Mouse (Mus musculus): Measurements from ENCODE around the gene Ascc1. TPM values are rescaled to one million over a fixed set of nuclear protein-coding genes. Genes with fewer than 3 reads are reported as not detected.

Ascc1 gene
- total RNA-seq, 1 experiment from 2014 or later = 33.8 TPM

DNA sequence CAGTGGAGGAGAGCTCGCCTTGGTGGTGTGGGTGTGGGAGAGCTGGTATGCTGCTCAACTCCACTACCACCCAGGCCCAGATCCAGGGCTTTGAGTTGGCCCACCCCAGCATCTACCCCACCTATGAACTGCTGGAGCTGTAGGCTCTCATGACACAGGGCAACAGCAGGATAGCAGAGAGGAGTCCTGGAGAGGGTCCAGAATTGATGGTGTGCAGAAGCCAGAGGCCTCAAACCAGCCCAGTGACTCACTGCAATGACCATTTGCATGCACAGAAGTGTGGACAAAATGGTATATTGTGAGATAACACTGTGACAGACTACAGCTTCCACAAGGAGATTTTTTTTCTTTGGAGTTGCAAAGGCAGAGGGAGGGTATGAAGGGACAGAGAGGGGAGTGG is 21.1 kb downstream of the Ascc1 start:
- DNase-seq = no peak

DNA sequence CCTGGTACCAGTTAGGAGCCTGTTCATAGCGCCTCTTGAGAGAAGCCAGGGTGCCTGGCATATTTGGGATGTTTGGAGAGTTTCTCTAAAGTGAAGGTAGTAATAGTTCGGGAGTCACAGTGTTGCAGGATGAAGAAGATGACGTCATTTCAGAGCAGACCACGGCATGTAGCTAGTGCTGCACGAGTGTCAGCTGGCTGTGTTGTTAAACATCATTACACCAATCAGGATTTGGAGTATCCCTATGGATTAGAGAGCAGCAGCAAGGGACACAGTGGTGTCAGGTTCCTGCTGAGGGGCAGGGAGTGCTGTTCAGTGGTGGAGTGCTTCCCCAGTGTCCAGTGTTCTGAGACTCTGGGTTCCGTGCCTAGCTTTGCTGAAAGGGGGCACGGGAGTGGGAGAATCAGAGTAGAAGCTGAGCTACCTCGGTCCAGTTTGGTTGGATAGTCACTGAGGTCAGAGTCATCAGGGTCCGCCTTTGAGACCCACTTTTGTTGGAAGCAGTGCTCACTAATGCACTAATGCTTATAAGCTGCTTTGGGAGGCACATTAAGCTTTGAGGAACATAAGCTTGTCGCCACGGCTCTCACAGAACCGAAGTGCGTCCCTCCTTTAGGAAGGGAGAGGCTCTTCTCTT is 24.3 kb downstream of the Ascc1 start:
- no peak for DNase-seq

DNA sequence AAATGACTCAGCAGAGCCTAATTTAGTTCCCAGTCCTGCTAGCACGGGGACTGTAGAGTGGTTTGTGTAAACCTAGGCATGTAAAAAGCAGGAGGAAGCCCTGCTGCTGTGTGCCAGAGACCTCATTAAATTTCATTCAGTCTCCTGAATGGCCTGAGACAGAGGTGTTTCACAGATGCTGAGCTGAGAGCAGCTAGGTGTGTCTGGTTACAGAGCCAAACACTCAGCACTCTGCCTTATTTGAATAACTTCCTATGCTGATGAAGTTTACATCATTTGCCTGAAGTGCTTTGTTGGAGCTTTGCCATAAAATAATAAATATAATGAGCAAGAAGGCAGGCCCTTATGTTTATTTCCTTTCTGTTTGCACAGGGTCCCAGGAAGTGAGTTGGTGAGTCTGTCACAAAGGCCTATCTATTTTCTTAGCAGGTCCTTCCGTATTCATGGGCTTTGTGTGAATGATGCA is 25.0 kb downstream of the Ascc1 start:
- DNase-seq = no peak

DNA sequence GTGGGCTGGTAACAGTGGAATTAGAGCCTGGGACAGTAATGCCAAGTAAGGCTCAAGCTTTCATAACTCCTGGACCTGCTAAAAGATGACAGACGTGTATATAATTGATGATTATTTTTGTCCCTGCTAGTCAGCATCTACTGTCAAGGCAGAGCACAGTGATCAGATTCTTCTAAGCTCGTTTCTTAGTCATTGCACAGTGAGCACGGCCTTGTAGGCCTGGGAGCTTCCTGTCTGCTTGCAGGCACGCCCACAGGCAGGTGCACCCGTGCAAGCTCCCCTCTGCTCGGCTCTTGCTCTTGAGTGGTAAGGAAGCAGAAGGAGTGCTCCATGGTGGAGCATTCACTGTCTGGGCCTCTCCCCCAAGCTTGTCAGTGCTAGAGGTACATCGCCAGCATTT is 25.6 kb downstream of the Ascc1 start:
- no peak for DNase-seq

DNA sequence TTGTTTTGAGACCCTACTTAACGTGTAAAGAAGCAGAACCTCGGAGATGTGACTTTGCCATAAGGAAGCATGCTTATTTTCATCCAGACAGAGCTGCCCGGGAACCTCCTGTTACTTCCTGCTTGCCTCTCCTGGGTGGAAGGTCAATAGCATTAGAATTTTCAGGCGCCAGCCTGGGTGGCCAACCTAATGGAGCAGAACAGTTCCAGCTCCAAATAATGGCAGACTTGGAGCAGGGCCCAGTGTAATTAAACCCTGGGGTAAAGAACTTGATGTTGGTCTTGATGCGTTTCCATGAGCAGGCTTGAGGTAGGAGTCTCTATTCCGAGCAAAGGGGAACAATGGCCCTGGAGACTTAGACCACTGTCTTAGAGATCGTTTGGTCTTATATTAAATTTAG is 26.4 kb downstream of the Ascc1 start:
- no peak for DNase-seq

DNA sequence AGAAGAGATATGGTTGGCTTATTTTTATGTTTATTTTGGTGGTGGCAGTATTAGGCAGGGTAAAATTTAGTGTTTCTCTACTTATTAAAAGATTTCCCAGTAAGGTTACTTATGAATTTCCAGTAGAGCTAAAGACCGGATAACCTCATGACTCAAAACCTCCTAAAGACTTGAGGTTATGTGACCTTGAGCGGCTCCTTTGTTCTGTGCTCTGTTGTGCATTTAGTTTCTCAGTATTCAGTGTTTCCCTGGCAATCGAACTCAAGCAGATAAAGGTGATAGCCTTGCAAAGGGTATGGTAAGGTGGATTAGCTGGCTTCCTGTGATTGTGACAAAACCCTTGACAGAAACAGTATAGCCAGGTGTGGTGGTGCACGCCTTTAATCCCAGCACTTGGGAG is 26.8 kb downstream of the Ascc1 start:
- DNase-seq = no peak

DNA sequence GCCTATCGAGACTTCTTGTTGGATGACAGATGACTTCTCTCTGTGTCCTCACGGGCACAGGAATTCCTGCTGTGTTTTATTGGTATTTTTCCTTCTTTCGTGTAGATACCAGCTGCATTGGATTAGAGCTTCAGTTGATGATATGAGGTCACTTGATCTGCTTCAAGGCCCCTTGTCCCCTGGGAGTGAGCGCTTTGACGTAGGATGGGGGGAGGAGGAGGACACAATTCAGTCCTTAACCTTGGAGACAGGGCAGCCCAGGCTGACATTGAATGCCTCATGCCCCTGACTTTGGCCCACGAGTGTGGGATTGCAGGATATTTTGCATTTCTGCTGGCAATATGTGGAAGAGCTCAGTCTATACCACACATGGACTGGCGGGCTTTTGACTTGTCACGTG is 29.0 kb downstream of the Ascc1 start:
- DNase-seq = no peak

DNA sequence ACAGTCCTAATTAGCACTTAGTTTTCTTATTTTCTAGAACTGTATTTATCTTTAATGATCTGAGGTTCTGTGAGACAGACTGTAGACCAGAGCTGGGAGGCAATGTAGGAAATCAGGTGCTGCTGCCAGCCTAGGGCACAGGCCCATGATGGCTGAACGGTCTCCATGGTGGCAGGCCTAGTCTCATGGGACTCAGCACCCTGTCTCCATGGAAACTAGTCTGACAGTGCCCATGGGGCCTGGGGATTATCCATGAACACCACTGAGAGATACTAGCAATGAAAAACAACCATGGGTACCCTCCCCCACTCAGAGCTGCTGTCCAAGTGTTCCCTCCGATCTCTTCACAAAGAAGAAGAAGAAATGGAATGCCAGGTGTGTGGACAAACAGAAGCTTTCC is 29.4 kb downstream of the Ascc1 start:
- no peak for DNase-seq

DNA sequence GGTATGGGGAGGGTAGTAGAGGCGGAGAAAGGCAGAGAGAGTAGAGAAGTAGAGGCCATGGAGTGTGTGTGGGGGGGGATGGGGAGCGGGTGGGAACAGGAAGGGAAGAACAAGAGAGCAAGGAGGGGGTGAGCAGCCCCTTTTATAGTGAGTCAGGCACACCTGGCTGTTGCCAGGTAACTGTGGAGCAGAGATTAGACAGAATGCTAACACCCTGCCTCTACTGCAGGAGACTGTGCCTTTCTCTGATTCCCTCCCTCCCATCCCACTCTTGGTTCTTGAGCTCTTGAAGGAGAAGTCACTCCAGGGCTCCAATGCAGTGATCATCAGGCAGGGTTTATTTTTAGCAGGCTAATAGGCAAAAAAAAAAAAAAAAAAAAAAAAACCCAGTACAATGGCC is 30.0 kb downstream of the Ascc1 start:
- DNase-seq = no peak

DNA sequence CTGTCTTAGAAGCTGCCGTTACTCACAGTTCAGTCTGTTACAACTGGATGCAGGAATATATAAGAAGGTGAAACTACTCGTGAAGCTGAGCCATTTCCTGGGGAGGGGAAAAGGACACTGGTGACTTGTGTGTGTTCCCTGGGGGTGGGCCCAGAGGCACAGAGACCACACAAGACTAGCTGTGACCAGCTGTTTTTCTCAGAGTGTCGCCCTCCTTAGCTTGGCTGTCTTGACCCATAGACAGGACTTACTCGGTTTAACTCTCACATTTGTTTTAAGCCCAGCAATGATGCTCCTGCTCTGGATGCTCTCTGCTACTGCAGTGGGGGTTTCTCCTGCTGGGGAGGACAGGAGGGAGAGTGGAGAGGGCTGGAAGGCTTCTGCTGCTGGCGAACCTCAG is 30.5 kb downstream of the Ascc1 start:
- DNase-seq = no peak

DNA sequence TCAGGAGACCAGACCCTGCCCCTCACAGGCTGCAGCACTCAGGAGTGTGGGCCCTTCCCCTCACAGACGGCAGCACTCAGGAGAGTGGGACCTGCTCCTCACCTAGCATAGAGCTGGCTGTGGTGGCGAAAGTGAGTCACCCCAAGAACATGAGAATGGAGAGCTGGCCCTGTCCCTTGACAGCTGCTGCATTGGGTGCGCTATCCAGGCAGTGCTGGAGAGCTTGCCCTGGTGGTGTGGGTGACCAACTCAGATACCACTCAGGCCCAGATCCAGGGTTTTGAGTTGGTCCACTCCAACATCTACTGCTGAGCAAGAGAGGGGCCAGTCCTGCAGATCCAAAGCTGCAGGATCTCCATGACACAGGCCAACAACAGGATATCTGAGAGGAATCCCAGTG is 32.0 kb downstream of the Ascc1 start:
- DNase-seq = peak; percentile 27

DNA sequence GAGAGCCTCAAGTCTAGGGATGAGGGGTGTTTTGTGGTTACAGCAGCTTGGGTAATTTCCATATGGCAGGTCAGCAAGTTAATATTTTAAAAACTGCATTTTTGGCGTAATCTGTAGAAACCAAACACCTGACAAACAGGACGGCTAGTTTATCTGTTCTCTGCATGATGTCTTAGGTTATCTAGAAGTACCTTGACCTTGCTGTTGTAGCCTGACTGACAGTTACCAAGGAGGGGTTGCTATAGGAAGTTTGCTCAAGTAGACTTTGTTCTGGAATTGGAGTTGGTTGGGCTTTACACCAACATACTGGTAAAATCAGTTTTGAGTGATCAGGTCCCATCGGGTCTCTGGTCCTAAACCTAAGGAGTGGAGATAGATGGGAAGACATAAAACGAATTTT is 33.1 kb downstream of the Ascc1 start:
- no peak for DNase-seq

DNA sequence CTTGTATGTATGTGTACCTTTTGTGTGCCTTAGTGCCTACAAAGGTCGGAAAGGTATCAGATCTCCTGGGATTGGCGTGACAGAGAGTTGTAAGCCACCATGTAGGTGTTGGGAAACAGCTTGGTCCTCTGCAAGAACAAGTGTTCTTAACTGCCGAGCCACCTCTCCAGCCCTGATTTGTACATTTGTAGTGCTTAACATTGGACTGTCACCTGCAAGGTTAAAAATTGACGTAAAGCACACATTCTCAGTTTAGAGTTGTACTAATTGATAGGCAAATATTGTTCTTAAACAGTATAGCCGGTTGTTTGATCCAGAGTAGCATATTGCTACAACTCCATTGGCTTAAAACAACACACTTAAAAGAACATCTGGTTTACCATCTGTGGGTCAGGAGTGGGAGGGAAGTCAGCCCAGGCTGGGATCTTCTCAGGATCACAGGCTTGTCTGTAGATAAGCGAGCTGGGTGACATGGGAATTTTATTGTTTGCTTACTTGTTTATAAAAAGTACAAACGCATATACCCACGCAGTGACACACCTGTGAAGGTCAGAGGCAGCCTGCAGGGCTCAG is 39.8 kb downstream of the Ascc1 start:
- DNase-seq = no peak

DNA sequence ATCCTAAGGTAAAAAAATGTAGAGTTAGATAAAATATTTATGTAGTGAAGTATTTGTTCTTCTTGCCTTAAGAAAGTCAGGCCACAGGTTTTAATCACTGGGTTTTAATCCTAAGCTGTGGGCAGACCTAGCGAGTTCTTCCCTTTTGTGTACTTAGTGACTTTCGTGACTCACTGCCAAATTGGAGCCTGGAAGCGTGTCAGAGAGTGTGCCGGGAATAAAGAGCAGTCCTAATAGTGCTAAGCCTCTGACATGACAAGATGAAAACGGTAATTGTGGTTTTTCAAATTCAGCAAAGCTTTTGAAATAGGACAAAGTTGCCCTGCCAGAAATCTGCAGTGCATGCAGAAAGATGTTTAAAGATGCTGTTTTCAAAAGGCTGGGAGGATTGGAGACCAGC is 44.1 kb downstream of the Ascc1 start:
- DNase-seq = no peak

DNA sequence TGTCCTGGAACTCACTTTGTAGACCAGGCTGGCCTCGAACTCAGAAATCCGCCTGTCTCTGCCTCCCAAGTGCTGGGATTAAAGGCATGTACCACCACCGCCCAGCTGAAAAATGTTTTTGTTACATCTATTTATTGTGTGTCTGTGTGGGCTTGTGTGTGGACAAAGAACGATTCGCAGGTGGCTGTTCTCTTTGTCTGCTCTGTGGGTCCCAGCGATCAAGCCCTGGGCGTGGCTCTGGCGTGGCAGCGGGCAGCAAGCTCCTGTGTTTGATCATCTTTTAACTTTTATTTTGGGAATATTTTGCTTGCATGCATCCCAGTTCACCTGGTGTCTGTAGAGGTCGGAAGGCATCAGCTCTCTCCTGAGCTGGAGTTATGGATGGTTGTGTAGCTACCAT is 48.0 kb downstream of the Ascc1 start:
- DNase-seq = no peak

DNA sequence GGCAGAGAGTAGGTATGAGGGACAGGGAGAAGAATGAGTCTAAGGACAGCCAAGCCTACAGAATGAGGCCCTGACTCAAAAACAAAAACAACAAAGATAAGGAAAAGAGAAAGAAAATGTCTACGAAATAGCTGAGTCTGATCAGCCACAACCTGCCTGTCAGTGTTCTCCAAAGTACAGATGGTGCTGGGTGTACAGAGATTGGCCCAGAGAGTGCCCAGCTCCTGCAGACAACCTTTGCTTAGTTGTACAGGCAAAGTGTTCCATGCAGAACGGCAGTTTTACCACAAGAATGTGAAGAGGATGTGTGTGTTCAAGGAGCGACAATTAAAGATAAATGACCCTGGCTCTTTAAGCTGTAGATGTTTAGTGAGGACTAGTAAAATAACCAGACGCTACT is 50.5 kb downstream of the Ascc1 start:
- no peak for DNase-seq

DNA sequence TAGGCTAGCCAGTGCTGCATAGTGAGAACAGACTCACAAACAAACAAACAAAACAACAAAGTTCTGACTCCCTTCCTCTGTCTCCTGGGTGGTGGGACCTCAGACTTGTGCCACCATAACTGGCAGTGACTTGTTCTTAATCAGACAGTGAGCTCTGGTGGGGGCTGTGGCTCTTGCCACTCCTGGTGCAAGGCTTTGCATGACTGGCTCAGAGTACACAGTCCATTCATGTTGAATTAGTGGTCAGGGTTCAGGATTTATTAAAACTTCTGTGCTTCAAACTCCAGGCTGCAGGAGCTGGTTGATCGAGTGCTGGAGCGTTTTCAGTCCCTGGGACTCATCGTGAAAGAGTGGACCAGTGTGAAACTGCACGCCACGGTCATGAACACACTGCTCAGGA is 59.6 kb downstream of the Ascc1 start:
- no peak for DNase-seq

DNA sequence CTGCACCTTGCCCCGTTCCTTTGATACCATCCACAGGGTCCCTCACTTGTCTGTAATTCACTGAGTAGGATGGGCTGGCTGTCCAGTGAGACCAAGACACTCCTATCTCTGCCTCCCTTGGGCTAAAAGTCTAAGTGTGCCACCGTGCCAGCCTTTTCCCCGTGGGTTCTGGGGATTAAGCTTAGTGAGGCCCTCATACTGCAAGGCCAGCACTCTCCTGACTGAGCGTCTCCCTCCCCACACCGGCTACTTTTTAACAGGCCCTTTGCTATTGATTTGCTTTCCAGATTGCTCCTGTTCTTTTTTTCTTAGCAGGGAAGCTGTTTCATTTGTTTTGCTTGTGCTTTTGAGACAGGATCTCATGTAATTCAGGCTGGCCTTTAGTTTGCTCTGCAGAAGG is 60.3 kb downstream of the Ascc1 start:
- DNase-seq = no peak

DNA sequence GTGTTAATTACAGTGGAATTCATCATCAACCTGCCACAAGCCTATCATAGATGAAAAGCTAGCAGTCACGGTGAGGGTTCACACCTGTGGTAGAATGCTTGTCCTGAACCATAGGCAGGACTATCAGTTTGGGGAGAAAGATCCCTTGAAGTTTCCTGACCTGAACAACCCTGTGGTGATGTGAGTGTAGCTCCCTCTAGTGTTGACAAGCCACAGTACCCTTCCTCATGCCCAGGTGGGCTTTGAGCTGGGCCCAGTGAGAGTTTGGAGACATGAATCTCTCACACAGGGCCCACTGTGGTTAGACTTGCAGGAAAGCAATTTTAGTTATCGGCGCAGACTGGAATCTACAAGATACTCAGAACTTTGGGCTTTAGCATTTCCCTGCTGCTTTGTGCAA is 63.9 kb downstream of the Ascc1 start:
- DNase-seq = peak; percentile 11

DNA sequence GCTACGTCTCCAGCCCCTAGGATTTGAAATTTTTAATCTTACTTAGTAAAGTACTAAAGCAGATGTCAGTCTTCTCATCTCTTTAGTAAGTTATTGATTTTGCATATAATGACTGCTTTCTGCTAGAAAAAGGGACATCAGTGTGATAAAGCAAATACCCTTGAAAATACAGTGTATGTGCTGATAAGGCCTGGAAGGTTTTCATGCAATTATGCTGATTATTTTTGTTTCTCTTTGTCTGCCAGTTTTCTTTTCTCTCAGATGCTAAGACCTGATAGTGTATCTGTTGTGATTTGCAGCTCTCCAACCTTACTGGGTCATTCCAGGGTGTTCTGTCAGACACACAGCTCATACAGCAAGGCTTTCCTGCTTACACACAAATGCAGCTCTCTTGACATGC is 72.6 kb downstream of the Ascc1 start:
- DNase-seq = no peak

DNA sequence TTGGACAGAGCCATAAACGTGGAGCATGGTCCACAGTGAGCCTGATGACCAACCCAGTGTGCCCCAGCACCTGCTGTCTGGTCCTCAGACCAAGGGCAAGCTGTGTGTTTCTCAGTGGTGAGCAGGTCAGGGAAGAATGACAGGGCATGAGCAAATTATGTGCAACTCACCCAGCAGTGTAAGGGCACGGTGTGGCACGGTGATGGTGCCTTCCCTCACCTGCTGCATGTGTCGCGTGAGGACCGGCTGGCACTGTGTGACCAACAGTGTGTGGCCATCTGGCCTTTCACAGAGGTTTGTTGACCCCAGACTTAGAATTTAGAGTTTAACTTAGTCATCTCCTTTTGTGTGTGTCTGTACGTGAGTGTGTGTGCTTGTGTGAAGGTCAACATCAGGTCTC is 74.6 kb downstream of the Ascc1 start:
- no peak for DNase-seq

DNA sequence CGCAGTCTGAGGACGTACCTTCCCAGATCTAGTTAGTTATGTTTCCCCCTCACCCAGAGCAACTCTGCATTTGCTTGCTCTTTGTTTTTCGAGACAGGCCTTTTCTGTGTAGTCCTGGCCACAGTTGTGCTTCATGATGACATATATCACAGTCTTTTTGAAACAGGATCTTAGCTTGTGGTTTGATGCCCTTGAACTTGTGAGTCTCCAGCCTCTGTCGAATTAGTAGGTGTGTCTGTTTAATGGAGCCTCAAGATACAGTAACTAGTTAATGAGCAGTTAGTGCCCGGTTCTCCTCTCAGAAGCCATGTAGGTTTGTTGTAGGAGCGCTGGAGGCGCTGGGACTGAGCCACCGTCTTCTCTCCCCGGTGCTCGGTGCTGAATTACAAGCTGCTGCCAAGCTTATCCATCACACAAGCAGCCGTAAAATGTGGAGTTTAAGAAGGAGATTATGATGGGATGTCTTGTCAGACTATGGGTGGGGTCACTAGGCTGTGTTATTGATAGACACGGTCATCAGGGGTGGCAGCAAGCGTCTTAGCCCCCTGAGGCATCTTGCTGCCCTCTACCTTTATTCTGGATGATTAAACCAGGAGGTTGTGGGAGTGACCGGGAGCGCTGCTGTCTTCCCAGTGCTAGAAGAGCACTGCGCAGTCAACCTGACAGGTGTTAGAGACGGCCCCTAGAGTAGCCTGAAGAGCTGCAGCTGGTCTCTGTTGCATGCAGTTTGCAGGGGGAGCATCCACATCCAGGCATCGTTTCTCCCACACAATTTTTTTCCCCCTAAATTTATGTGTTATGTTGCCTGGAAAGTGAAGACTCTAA is 75.3 kb downstream of the Ascc1 start:
- no peak for DNase-seq

DNA sequence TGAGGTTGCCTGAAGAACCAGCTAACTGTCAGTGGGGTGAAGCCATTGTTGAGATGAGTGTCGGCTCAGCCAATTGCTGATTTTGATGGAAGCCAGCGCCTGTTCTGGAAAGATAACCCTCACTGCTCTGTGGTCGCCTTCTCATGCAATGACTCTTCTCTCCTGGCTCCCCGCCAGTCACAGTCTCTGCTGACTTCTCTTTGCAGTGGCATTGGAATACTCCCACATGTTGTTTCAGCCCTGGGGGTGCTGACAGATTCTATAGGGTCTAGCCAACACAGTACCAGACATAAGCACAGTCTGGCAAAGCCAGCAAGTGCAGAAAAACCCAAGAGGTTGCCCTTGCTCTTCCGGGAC is 75.9 kb downstream of the Ascc1 start:
- DNase-seq = peak; percentile 90

DNA sequence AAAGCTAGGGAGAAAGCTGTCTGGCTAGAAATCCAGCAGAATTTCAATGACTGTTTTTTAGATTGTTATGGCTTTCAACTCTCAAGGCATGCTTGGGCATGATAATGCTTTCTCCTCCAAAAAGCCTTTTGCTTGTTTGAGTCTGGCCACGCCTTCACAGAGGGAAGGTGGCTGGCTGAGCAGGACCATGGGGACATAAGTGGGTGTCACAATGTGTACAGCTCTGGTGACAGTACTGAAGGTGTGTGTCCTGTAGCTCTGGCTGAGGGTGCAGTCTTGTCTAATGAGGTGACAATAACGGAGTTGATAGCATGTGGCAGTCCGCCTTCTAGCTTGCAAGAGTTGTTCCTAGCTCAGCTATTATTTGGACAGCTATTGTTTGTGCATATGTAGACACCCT is 77.6 kb downstream of the Ascc1 start:
- DNase-seq = no peak
